Mouse (Mus musculus) liver, adult 2 months (tissue): Measurements from ENCODE around the gene Zfp219. TPM values are rescaled to one million over a fixed set of nuclear protein-coding genes. Genes with fewer than 3 reads are reported as not detected.

Experiments used
- DNase-seq: peaks from one replicate; pipeline ENCODE4 v3.0.0-alpha.2; 2011; ENCODE audit warnings: low read depth, low spot score; ENCODE audit errors: extremely low read depth
- H3K27ac ChIP-seq: fragments of 200-500 bp; replicated peaks from 2 replicates; pipeline ENCODE4 v1.5.1; 2012; ENCODE audit warnings: low read depth, mild to moderate bottlenecking, control low read depth, inconsistent platforms, low read length; ENCODE audit not compliant: insufficient read depth
- H3K27me3 ChIP-seq: fragments of 200-500 bp; 2 replicates; pipeline ENCODE4 v1.6.1; 2012; ENCODE audit warnings: mild to moderate bottlenecking, moderate library complexity, low read length, inconsistent platforms; ENCODE audit not compliant: control insufficient read depth, insufficient read depth
- H3K36me3 ChIP-seq: fragments of 200-500 bp; 2 replicates; pipeline ENCODE4 v1.6.1; 2012; ENCODE audit warnings: low read length, inconsistent platforms; ENCODE audit not compliant: control insufficient read depth, insufficient read depth
- H3K4me1 ChIP-seq: fragments of 200-500 bp; 2 replicates; pipeline ENCODE4 v1.6.1; 2011; ENCODE audit warnings: low read length; ENCODE audit not compliant: control insufficient read depth, insufficient read depth
- H3K4me3 ChIP-seq: fragments of 200-500 bp; 2 replicates; pipeline ENCODE4 v1.5.1; 2011; ENCODE audit warnings: low read depth, mild to moderate bottlenecking, control low read depth, low read length, moderate library complexity; ENCODE audit not compliant: insufficient read depth
- H3K79me2 ChIP-seq: fragments of 200-500 bp; 2 replicates; pipeline ENCODE4 v1.6.1; 2012; ENCODE audit warnings: inconsistent platforms, mild to moderate bottlenecking, low read length, moderate library complexity; ENCODE audit not compliant: control insufficient read depth, insufficient read depth
- H3K9ac ChIP-seq: fragments of 200-500 bp; 2 replicates; pipeline ENCODE4 v1.6.1; 2012; ENCODE audit warnings: low read depth, mild to moderate bottlenecking, control low read depth, inconsistent platforms, low read length
- CTCF ChIP-seq: fragments of 200-500 bp; IDR thresholded peaks from 2 replicates; pipeline ENCODE4 v1.5.1; 2011; ENCODE audit warnings: low read depth, low read length, control low read depth
- POLR2A ChIP-seq: fragments of 200-500 bp; IDR thresholded peaks from 2 replicates; pipeline ENCODE4 v1.6.1; 2011; ENCODE audit warnings: low read length, control low read depth; ENCODE audit not compliant: insufficient read depth; ENCODE audit errors: extremely low read depth
- WGBS: fragments of 180-500 bp; shearing (Covaris S2); methylation state at CpG from one replicate; pipeline ENCODE4 v1.1.7; 2018; 5-methylcytosine and 5-hydroxymethylcytosine counted together
- polyA plus RNA-seq: library from polyadenylated mRNA; depleted of rRNA; stranded (reverse); fragments of >200 nt; gene quantifications from 2 replicates; pipeline ENCODE4 v1.2.3, GENCODE M21; 2012
- total RNA-seq: library from RNA; depleted of rRNA; stranded (reverse); fragments of >200 nt; gene quantifications from 2 replicates; pipeline ENCODE4 v1.2.3, GENCODE M21; 2014

Gene Zfp219
- total and polyA plus RNA-seq, 2 experiments = 8.9 to 31.4 TPM

DNA sequence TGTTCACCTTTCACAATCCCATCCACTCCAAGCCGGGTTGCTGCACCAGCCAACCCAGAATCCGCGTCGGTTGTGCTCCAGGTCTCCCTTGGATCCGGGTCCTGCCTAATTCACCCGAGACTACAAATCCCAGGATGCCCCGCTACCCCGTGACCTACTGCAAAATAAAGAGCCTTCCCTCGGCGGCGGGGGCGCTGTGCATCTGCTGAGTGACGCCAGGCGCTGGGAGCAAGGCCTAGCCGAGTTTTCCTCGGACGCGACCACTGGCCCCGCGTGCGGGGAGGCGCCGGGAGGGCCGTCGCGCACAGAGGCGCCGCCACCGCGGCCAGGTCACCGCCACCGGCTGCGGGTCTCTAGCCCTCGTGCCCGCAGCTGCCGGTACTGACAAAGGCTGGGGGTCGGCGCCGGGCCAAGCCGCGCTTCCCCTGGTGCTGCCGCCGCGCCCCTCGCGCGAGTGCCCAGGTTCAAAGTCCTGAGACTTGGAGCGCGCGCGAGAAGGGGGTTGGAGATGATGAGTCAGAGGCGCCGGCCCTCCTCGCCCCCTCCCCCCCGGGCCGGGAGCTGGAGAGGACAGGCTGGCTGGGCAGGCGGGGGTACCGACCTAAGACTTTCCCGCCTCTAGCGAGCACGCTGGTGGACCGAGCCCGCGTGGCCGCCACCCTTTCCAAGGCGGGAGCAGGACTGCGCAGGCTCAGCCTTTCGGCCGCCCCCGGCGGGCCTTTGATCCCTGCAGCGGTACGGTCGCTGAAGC is 768 bp downstream of the Zfp219 start:
- Histone ChIP-seq H3K27ac (peak overlapping the region; percentile 96), H3K79me2 (peaks cover 15% of the 10 kb centered on the region; the same call in 1 of the 2 replicates), H3K4me3 (peak overlapping the region; percentile 79), H3K4me1 (peaks cover 35% of the 10 kb centered on the region), H3K36me3 (no peaks in the 10 kb centered on the region), H3K27me3 (no peaks in the 10 kb centered on the region), H3K9ac (peak overlapping the region; percentile 97)
- under 1% methylated on average over 74 of the region's 74 CpGs for WGBS
- peak; percentile 88 for DNase-seq
- TF ChIP-seq CTCF (peak; percentile 64), POLR2A (peak; percentile 51; the same call in 1 of the 2 replicates)

DNA sequence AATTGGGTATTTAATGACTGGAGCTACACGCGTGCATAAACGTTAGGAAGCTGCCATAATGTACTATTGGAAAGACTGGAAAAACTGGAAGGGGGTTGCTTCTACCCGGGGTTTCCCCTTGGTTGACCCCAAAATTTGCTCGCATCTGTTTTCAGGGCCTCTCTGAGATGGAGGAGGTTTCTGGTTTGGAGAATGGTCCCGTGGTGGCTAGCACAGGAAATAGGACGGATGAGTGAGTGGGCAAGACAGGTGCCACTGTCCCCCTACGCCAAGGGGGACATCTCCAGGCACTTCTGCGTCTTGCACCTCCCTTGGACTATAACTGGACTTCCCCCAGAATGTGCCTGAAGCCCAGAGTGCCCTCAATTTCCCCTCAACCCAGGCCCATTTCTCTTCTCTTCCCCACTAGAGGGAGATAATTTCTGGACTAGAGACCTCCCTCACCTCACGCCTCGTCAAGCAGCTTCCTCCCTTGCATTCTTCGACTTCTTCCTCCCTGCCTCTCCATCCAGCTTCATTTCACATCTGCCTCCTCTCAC is 1.4 kb downstream of the Zfp219 start:
- Histone ChIP-seq H3K36me3 (no peaks in the 10 kb centered on the region), H3K27me3 (no peaks in the 10 kb centered on the region), H3K4me3 (peak overlapping the region; percentile 79), H3K4me1 (peaks cover 35% of the 10 kb centered on the region), H3K27ac (peak overlapping the region; percentile 70), H3K79me2 (peaks cover 15% of the 10 kb centered on the region; the same call in 1 of the 2 replicates), H3K9ac (peak overlapping the region; percentile 72)
- TF ChIP-seq POLR2A (no peak), CTCF (peak; percentile 41)
- no peak for DNase-seq
- 17% methylated on average over 12 of the region's 12 CpGs for WGBS

- Histone ChIP-seq H3K4me1 (peaks cover 35% of the 10 kb centered on the region), H3K27ac (no peak overlapping the region), H3K36me3 (no peaks in the 10 kb centered on the region), H3K79me2 (peaks cover 15% of the 10 kb centered on the region; the same call in 1 of the 2 replicates), H3K9ac (no peak overlapping the region), H3K4me3 (no peak overlapping the region), H3K27me3 (no peaks in the 10 kb centered on the region)
- DNase-seq = no peak
- WGBS = 74% methylated on average over 15 of the region's 15 CpGs
- TF ChIP-seq CTCF (no peak), POLR2A (no peak)
Measured at GRCm38 (mm10) chr14:52018248-52019050, 2.1 kb downstream of the Zfp219 start.

DNA sequence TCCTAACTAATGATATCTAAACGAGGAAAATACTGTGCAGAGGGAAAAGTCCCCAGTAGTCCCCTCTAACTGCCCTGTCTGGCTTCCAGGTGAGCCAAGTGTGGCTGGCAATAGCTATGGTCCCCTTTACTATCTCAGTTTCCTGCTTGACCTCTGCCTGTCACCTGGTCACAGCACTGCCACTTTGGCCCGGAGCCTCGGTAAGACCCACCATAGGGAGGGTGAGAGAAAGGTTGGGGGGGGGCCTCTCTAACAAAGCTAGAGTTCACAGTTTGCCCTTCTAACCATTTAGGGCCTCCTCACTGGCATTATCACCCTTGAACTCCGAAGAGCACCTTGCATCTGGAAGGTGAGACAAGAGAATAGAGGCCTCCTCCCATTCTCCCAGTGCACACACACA is 2.9 kb downstream of the Zfp219 start:
- peaks cover 32% of the 10 kb centered on the region for H3K4me1 ChIP-seq
- DNase-seq = no peak
- no peak overlapping the region for H3K27ac ChIP-seq
- H3K36me3 ChIP-seq = no peaks in the 10 kb centered on the region
- no peaks in the 10 kb centered on the region for H3K27me3 ChIP-seq
- 79% methylated on average over 4 of the region's 4 CpGs for WGBS
- H3K79me2 ChIP-seq = peaks cover 15% of the 10 kb centered on the region; the same call in 1 of the 2 replicates
- TF ChIP-seq CTCF (no peak), POLR2A (no peak)
- H3K9ac ChIP-seq = no peak overlapping the region
- H3K4me3 ChIP-seq = no peak overlapping the region

DNA sequence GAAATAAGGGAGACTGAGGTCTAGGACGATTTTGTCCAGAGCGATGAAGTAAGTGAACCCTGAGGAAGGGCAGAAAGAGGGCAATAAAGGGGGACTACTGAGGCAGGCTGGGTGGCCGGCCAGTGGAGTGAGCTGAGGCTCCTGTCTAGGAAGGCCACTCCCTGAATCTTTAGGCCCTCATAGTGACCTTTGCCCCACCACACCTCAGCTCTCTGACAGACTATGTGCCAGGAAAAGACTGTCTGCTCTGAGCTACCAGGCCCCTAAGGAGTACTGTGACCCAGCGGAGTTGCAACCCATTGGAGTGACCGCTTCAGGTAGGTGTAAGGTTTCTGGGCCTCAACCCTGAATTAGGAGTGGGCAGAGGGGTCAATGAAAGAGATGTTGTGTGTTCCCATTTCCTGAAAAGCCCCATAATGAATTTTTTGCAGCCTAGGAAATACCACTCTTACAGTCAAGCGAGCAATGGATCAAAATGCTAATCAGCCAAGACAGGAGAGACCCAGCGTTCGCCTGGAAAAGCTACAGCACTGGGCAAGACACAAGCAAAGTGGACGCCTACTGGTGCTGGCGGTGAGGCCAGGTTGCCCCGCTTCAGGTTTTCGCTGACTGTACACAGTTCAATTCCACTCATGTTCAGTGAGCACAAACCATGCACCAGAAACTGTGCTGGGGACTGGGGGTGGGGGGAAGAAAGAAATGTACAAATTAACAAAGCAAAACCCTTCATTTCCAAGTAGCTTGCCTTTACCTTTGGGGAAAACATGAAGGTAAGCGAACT is 3.7 kb downstream of the Zfp219 start:
- no peak overlapping the region for H3K4me3 ChIP-seq
- no peak overlapping the region for H3K9ac ChIP-seq
- H3K36me3 ChIP-seq = no peaks in the 10 kb centered on the region
- peak; percentile 56 for DNase-seq
- H3K79me2 ChIP-seq = peaks cover 15% of the 10 kb centered on the region; the same call in 1 of the 2 replicates
- TF ChIP-seq POLR2A (no peak), CTCF (no peak)
- peaks cover 30% of the 10 kb centered on the region for H3K4me1 ChIP-seq
- H3K27ac ChIP-seq = no peak overlapping the region
- WGBS = 86% methylated on average over 13 of the region's 13 CpGs
- H3K27me3 ChIP-seq = no peaks in the 10 kb centered on the region
